Mouse (Mus musculus): ENCODE data around the gene Ntf3. TPM values are rescaled to one million over a fixed set of nuclear protein-coding genes. Genes with fewer than 3 reads are reported as not detected.

Gene Ntf3
- polyA plus RNA-seq, 1 experiment, result not detected

DNA sequence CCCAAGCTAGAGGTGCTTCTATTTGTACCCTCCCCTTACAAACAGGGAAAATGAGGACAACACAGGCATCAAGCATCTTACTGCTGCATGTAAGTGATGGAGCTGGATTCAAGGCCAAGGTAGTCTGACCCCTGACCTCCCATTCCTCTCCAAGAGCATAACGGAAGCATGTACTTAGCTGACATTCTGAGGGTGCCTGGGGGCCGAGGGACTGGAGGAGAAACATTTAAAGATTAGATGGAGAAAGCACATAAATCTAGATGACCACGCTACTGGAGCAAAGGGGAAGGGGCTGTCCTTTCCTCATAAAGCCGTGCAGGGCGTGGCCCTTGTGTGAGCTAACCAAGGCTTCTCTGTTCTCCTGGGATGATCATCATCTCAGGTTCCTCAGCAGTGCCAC lies 23.1 kb downstream of the Ntf3 start:
- Histone ChIP-seq H3K36me3 (ENCODE audit: control insufficient read depth, insufficient read depth) (no peaks in the 10 kb centered on the region), H3K4me3 (no peak overlapping the region), H3K79me2 (ENCODE audit: control insufficient read depth, insufficient read depth) (no peaks in the 10 kb centered on the region), H3K4me2 (ENCODE audit: low read depth) (no peak overlapping the region), H3ac (ENCODE audit: control insufficient read depth, insufficient read length) (no peak overlapping the region), H3K27me3 (ENCODE audit: control insufficient read depth, insufficient read depth, insufficient read length) (no peaks in the 10 kb centered on the region)
- TF ChIP-seq USF1 (IDR thresholded peaks at IDR 0.05; ENCODE audit: low read depth) (no peak), TCF12 (IDR thresholded peaks at IDR 0.05; ENCODE audit: insufficient read depth, poor library complexity, severe bottlenecking) (no peak), POLR2AphosphoS2 (IDR thresholded peaks at IDR 0.05; ENCODE audit: insufficient read length, low read depth) (no peak), SRF (IDR thresholded peaks at IDR 0.05; ENCODE audit: control insufficient read depth, insufficient read length, low read depth) (no peak), MYOD1 (IDR thresholded peaks at IDR 0.05; ENCODE audit: control insufficient read depth in 1 of 3, insufficient read length in 2 of 3, low read depth in 2 of 3) (no peak), MAX (IDR thresholded peaks at IDR 0.05; ENCODE audit: low read depth) (no peak), CEBPB (IDR thresholded peaks at IDR 0.05; ENCODE audit: insufficient read depth, poor library complexity, severe bottlenecking) (no peak), E2F4 (IDR thresholded peaks at IDR 0.05; ENCODE audit: insufficient read depth) (no peak), REST (IDR thresholded peaks at IDR 0.05; ENCODE audit: insufficient read depth, insufficient read length) (no peak), TCF3 (IDR thresholded peaks at IDR 0.05; ENCODE audit: insufficient read length, low read depth) (no peak), POLR2A (IDR thresholded peaks at IDR 0.05; ENCODE audit: insufficient read length, low read depth) (no peak), MYOG (IDR thresholded peaks at IDR 0.05; ENCODE audit: control insufficient read depth in 1 of 3, insufficient read depth in 1 of 3, insufficient read length in 2 of 3, low read depth in 2 of 3) (no peak)

DNA sequence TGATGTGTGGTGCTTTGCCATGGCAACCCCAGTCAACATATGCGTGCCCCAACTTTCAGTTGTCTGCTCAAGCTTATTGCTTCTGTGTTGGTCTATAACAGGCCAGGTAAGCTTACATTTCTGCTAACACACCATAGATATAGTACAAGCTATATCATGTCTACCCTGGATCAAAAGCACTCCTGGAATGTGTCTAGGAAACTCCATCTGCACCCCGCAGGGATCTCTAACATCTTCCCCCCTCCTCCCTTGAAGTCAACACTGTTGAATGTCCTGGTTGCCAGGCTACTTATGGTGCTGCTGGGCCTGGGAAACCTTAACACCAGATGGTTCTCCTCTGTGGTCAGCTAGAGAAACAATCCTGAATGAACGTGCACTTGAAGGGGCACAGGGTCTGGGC lies 24.0 kb downstream of the Ntf3 start:
- H3K27me3 ChIP-seq (ENCODE audit: control insufficient read depth, insufficient read depth, insufficient read length), result no peaks in the 10 kb centered on the region
- H3K4me2 ChIP-seq (ENCODE audit: low read depth), result no peak overlapping the region
- no peaks in the 10 kb centered on the region for H3K79me2 ChIP-seq (ENCODE audit: control insufficient read depth, insufficient read depth)
- TF ChIP-seq E2F4 (IDR thresholded peaks at IDR 0.05; ENCODE audit: insufficient read depth) (no peak), REST (IDR thresholded peaks at IDR 0.05; ENCODE audit: insufficient read depth, insufficient read length) (no peak), POLR2AphosphoS2 (IDR thresholded peaks at IDR 0.05; ENCODE audit: insufficient read length, low read depth) (no peak), TCF3 (IDR thresholded peaks at IDR 0.05; ENCODE audit: insufficient read length, low read depth) (no peak), USF1 (IDR thresholded peaks at IDR 0.05; ENCODE audit: low read depth) (no peak), MAX (IDR thresholded peaks at IDR 0.05; ENCODE audit: low read depth) (no peak)
- H3K4me3 ChIP-seq, result no peak overlapping the region
- H3K36me3 ChIP-seq (ENCODE audit: control insufficient read depth, insufficient read depth), result no peaks in the 10 kb centered on the region
- no peak overlapping the region for H3ac ChIP-seq (ENCODE audit: control insufficient read depth, insufficient read length)

- TF ChIP-seq TCF3 (IDR thresholded peaks at IDR 0.05; ENCODE audit: insufficient read length, low read depth), result no peak
- no peak for TF ChIP-seq MYOD1 (IDR thresholded peaks at IDR 0.05; ENCODE audit: control insufficient read depth in 1 of 3, insufficient read length in 2 of 3, low read depth in 2 of 3)
- TF ChIP-seq MYOG (IDR thresholded peaks at IDR 0.05; ENCODE audit: control insufficient read depth in 1 of 3, insufficient read depth in 1 of 3, insufficient read length in 2 of 3, low read depth in 2 of 3), result no peak
- TF ChIP-seq E2F4 (IDR thresholded peaks at IDR 0.05; ENCODE audit: insufficient read depth), result no peak
- no peak for TF ChIP-seq TCF12 (IDR thresholded peaks at IDR 0.05; ENCODE audit: insufficient read depth, poor library complexity, severe bottlenecking)
- no peak for TF ChIP-seq CEBPB (IDR thresholded peaks at IDR 0.05; ENCODE audit: insufficient read depth, poor library complexity, severe bottlenecking)
- no peak for TF ChIP-seq SRF (IDR thresholded peaks at IDR 0.05; ENCODE audit: control insufficient read depth, insufficient read length, low read depth)
- TF ChIP-seq POLR2AphosphoS2 (IDR thresholded peaks at IDR 0.05; ENCODE audit: insufficient read length, low read depth), result no peak
- TF ChIP-seq POLR2A (IDR thresholded peaks at IDR 0.05; ENCODE audit: insufficient read length, low read depth), result no peak
- TF ChIP-seq USF1 (IDR thresholded peaks at IDR 0.05; ENCODE audit: low read depth), result no peak
- TF ChIP-seq MAX (IDR thresholded peaks at IDR 0.05; ENCODE audit: low read depth), result no peak
- no peaks in the 10 kb centered on the region for H3K79me2 ChIP-seq (ENCODE audit: control insufficient read depth, insufficient read depth)
- H3K27me3 ChIP-seq (ENCODE audit: control insufficient read depth, insufficient read depth, insufficient read length), result no peaks in the 10 kb centered on the region
- no peak overlapping the region for H3K4me2 ChIP-seq (ENCODE audit: low read depth)
- H3ac ChIP-seq (ENCODE audit: control insufficient read depth, insufficient read length), result no peak overlapping the region
- no peak overlapping the region for H3K4me3 ChIP-seq
- H3K36me3 ChIP-seq (ENCODE audit: control insufficient read depth, insufficient read depth), result no peaks in the 10 kb centered on the region
Observed at GRCm38 (mm10) chr6:126142021-126142554, 24.6 kb downstream of the Ntf3 start.

DNA sequence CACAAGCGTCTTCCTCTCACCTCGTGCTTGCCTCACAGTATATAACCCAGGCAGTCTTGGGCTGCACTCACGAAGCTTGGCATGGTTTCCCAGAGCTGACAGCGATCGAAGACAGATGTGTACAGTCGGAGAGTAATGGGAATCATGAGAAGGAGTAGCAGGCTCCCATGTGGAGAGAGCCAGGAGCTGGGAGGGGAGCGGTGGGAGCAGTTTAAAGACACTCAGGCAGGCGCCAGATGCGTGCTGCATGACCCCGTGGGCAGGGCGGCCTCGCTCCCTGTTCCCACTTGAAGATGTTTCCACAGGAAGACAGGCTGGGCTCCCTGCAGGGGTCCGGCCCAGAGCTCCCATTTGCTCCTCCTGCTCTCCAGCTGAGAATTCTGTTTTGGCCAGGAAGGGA lies 25.2 kb downstream of the Ntf3 start:
- H3K4me3 ChIP-seq, result no peak overlapping the region
- H3ac ChIP-seq (ENCODE audit: control insufficient read depth, insufficient read length), result no peak overlapping the region
- TF ChIP-seq MYOD1 (IDR thresholded peaks at IDR 0.05; ENCODE audit: control insufficient read depth in 1 of 3, insufficient read length in 2 of 3, low read depth in 2 of 3), result no peak
- TF ChIP-seq USF1 (IDR thresholded peaks at IDR 0.05; ENCODE audit: low read depth), result no peak
- TF ChIP-seq REST (IDR thresholded peaks at IDR 0.05; ENCODE audit: insufficient read depth, insufficient read length), result no peak
- no peak for TF ChIP-seq SRF (IDR thresholded peaks at IDR 0.05; ENCODE audit: control insufficient read depth, insufficient read length, low read depth)
- no peak for TF ChIP-seq MAX (IDR thresholded peaks at IDR 0.05; ENCODE audit: low read depth)
- no peak for TF ChIP-seq TCF12 (IDR thresholded peaks at IDR 0.05; ENCODE audit: insufficient read depth, poor library complexity, severe bottlenecking)
- H3K79me2 ChIP-seq (ENCODE audit: control insufficient read depth, insufficient read depth), result no peaks in the 10 kb centered on the region
- no peak overlapping the region for H3K4me2 ChIP-seq (ENCODE audit: low read depth)
- H3K36me3 ChIP-seq (ENCODE audit: control insufficient read depth, insufficient read depth), result no peaks in the 10 kb centered on the region
- H3K27me3 ChIP-seq (ENCODE audit: control insufficient read depth, insufficient read depth, insufficient read length), result no peaks in the 10 kb centered on the region

- Histone ChIP-seq H3K79me2 (ENCODE audit: control insufficient read depth, insufficient read depth) (no peaks in the 10 kb centered on the region), H3K36me3 (ENCODE audit: control insufficient read depth, insufficient read depth) (no peaks in the 10 kb centered on the region), H3K27me3 (ENCODE audit: control insufficient read depth, insufficient read depth, insufficient read length) (no peaks in the 10 kb centered on the region), H3ac (ENCODE audit: control insufficient read depth, insufficient read length) (no peak overlapping the region), H3K4me2 (ENCODE audit: low read depth) (no peak overlapping the region), H3K4me3 (no peak overlapping the region)
- TF ChIP-seq USF1 (IDR thresholded peaks at IDR 0.05; ENCODE audit: low read depth) (no peak), MAX (IDR thresholded peaks at IDR 0.05; ENCODE audit: low read depth) (no peak), SRF (IDR thresholded peaks at IDR 0.05; ENCODE audit: control insufficient read depth, insufficient read length, low read depth) (no peak), CEBPB (IDR thresholded peaks at IDR 0.05; ENCODE audit: insufficient read depth, poor library complexity, severe bottlenecking) (no peak), MYOG (IDR thresholded peaks at IDR 0.05; ENCODE audit: control insufficient read depth in 1 of 3, insufficient read depth in 1 of 3, insufficient read length in 2 of 3, low read depth in 2 of 3) (no peak), E2F4 (IDR thresholded peaks at IDR 0.05; ENCODE audit: insufficient read depth) (no peak), POLR2A (IDR thresholded peaks at IDR 0.05; ENCODE audit: insufficient read length, low read depth) (no peak), POLR2AphosphoS2 (IDR thresholded peaks at IDR 0.05; ENCODE audit: insufficient read length, low read depth) (no peak)
Observed at GRCm38 (mm10) chr6:126140961-126141360, 25.7 kb downstream of the Ntf3 start.

All from myocyte (in vitro differentiated cells).